Mouse (Mus musculus): Measurements from ENCODE around the gene Ddost. TPM values are rescaled to one million over a fixed set of nuclear protein-coding genes. Genes with fewer than 3 reads are reported as not detected.

Ddost gene
- total RNA-seq, 1 experiment, result 317 TPM

GRCm38 (mm10) chr4:138356551-138356950 is 52.0 kb downstream of the Ddost start:
- Histone ChIP-seq H3K4me1 (ENCODE audit: control insufficient read depth in 2 of 2, insufficient read depth in 2 of 2, low read length in 2 of 2, poor library complexity in 1 of 2) (peaks cover 0 to 5% of the 10 kb centered on the region in 2 experiments; a peak in 1 of 4 replicates), H3K4me3 (ENCODE audit: insufficient read depth in 1 of 2, low read depth in 1 of 2, low read length in 2 of 2, poor library complexity in 1 of 2, severe bottlenecking in 1 of 2) (no peak overlapping the region), H3K9me3 (ENCODE audit: control insufficient read depth, insufficient read depth, low read depth, low read length) (no peaks in the 10 kb centered on the region), H3K36me3 (ENCODE audit: control insufficient read depth, insufficient read depth, low read length, poor library complexity, severe bottlenecking) (no peaks in the 10 kb centered on the region), H3K9ac (ENCODE audit: insufficient read depth, low read depth, low read length, poor library complexity, severe bottlenecking) (no peak overlapping the region), H3K27ac (ENCODE audit: insufficient read depth, low read depth, low read length, poor library complexity, severe bottlenecking) (no peak overlapping the region)
- no peak for DNase-seq (ENCODE audit: low read depth, low spot score)
- in situ Hi-C loops (cut with MboI; ENCODE audit: low sequenced_read_pairs in 2 of 2, unreplicated experiment in 2 of 2), result no loop called here
- TF ChIP-seq CHD2 (IDR thresholded peaks at IDR 0.05; ENCODE audit: low read depth, low read length) (no peak), HCFC1 (IDR thresholded peaks at IDR 0.05; ENCODE audit: borderline replicate concordance, insufficient read depth, low read length) (no peak), ZC3H11A (IDR thresholded peaks at IDR 0.05; ENCODE audit: borderline replicate concordance, low read depth, low read length) (no peak), MAFK (IDR thresholded peaks at IDR 0.05; ENCODE audit: insufficient read depth, low read depth, low read length) (no peak), ZNF384 (IDR thresholded peaks at IDR 0.05; ENCODE audit: low read depth, low read length) (no peak)

- no peak overlapping the region for H3K9ac ChIP-seq (ENCODE audit: insufficient read depth, low read depth, low read length, poor library complexity, severe bottlenecking)
- no peaks in the 10 kb centered on the region for H3K36me3 ChIP-seq (ENCODE audit: control insufficient read depth, insufficient read depth, low read length, poor library complexity, severe bottlenecking)
- peaks cover 0 to 11% of the 10 kb centered on the region in 2 experiments; a peak in 2 of 4 replicates for H3K4me1 ChIP-seq (ENCODE audit: control insufficient read depth in 2 of 2, insufficient read depth in 2 of 2, low read length in 2 of 2, poor library complexity in 1 of 2)
- no peak for DNase-seq (ENCODE audit: low read depth, low spot score)
- H3K27ac ChIP-seq (ENCODE audit: insufficient read depth, low read depth, low read length, poor library complexity, severe bottlenecking), result no peak overlapping the region
- no peak for TF ChIP-seq MAFK (IDR thresholded peaks at IDR 0.05; ENCODE audit: insufficient read depth, low read depth, low read length)
- TF ChIP-seq ZC3H11A (IDR thresholded peaks at IDR 0.05; ENCODE audit: borderline replicate concordance, low read depth, low read length), result no peak
- no peak for TF ChIP-seq CHD2 (IDR thresholded peaks at IDR 0.05; ENCODE audit: low read depth, low read length)
- TF ChIP-seq HCFC1 (IDR thresholded peaks at IDR 0.05; ENCODE audit: borderline replicate concordance, insufficient read depth, low read length), result no peak
- TF ChIP-seq ZNF384 (IDR thresholded peaks at IDR 0.05; ENCODE audit: low read depth, low read length), result no peak
- in situ Hi-C loops (cut with MboI; ENCODE audit: low sequenced_read_pairs in 2 of 2, unreplicated experiment in 2 of 2), result no loop called here
- H3K9me3 ChIP-seq (ENCODE audit: control insufficient read depth, insufficient read depth, low read depth, low read length), result no peaks in the 10 kb centered on the region
- H3K4me3 ChIP-seq (ENCODE audit: insufficient read depth in 1 of 2, low read depth in 1 of 2, low read length in 2 of 2, poor library complexity in 1 of 2, severe bottlenecking in 1 of 2), result no peak overlapping the region
Observed at GRCm38 (mm10) chr4:138358176-138358575, 53.6 kb downstream of the Ddost start.

- Histone ChIP-seq H3K36me3 (ENCODE audit: control insufficient read depth, insufficient read depth, low read length, poor library complexity, severe bottlenecking) (no peaks in the 10 kb centered on the region), H3K9ac (ENCODE audit: insufficient read depth, low read depth, low read length, poor library complexity, severe bottlenecking) (peak overlapping the region; percentile 18; the same call in 1 of the 2 replicates), H3K4me1 (ENCODE audit: control insufficient read depth in 2 of 2, insufficient read depth in 2 of 2, low read length in 2 of 2, poor library complexity in 1 of 2) (peaks cover 0 to 15% of the 10 kb centered on the region in 2 experiments; a peak in 2 of 4 replicates), H3K27ac (ENCODE audit: insufficient read depth, low read depth, low read length, poor library complexity, severe bottlenecking) (peak overlapping the region; percentile 42), H3K4me3 (ENCODE audit: insufficient read depth in 1 of 2, low read depth in 1 of 2, low read length in 2 of 2, poor library complexity in 1 of 2, severe bottlenecking in 1 of 2) (peak overlapping the region; percentile 11 to 21; a peak in 2 of 4 replicates), H3K9me3 (ENCODE audit: control insufficient read depth, insufficient read depth, low read depth, low read length) (no peaks in the 10 kb centered on the region)
- TF ChIP-seq ZNF384 (IDR thresholded peaks at IDR 0.05; ENCODE audit: low read depth, low read length), result no peak
- TF ChIP-seq ZC3H11A (IDR thresholded peaks at IDR 0.05; ENCODE audit: borderline replicate concordance, low read depth, low read length), result no peak
- TF ChIP-seq MAFK (IDR thresholded peaks at IDR 0.05; ENCODE audit: insufficient read depth, low read depth, low read length), result no peak
- TF ChIP-seq CHD2 (IDR thresholded peaks at IDR 0.05; ENCODE audit: low read depth, low read length), result no peak
- no peak for TF ChIP-seq HCFC1 (IDR thresholded peaks at IDR 0.05; ENCODE audit: borderline replicate concordance, insufficient read depth, low read length)
- DNase-seq (ENCODE audit: low read depth, low spot score), result no peak
- in situ Hi-C loops (cut with MboI; ENCODE audit: low sequenced_read_pairs in 2 of 2, unreplicated experiment in 2 of 2), result no loop called here
Observed at GRCm38 (mm10) chr4:138361370-138361821, 56.9 kb downstream of the Ddost start.

Other genes with a start within 250 kb of the Ddost start
- 27.2 and 31.1 TPM in 2 replicates for gene Hp1bp3, start 88.4 kb upstream of the Ddost start, total RNA-seq (2012; rRNA removed)
- 2.9 and 4.6 TPM in 2 replicates for gene Sh2d5, start 54.3 kb upstream of the Ddost start, total RNA-seq (2012; rRNA removed)
- gene Kif17, start 54.3 kb upstream of the Ddost start, total RNA-seq (2012; rRNA removed), result 0.40 and 0.63 TPM in 2 replicates
- 13.4 and 14.2 TPM in 2 replicates for gene Pink1, start 21.6 kb downstream of the Ddost start, total RNA-seq (2012; rRNA removed)
- 1.9 and 3.1 TPM in 2 replicates for gene Cda, start 63.3 kb downstream of the Ddost start, total RNA-seq (2012; rRNA removed)
- gene Fam43b, start 91.8 kb downstream of the Ddost start, total RNA-seq (2012; rRNA removed), result 0.69 and 0.89 TPM in 2 replicates
- gene Mul1, start 129.9 kb downstream of the Ddost start, total RNA-seq (2012; rRNA removed), result 58.4 and 62.3 TPM in 2 replicates
- 1.2 and 1.4 TPM in 2 replicates for gene Camk2n1, start 149.6 kb downstream of the Ddost start, total RNA-seq (2012; rRNA removed)